Comparison of ENCODE assay signal across 12 mouse cellular contexts in the genomic region with DNA sequence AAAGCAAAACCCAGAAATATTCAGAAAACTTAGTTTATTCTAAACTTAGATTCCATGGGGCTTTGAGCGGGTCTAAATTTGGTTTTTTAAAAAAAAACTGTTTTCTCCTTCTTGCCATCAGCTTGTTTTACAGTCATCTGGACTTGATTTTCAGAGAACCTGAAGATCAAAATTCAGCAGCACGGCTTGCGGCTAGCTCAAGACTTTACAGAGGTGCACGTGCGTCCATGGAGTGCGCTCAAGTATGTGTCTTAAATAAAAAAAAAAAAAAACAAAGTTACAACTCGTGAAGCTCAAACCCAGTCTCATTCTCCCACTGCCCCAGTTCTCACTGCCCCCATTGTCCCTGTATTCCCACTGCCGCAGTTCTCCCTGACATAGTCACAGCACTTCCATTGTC.
"Had no signal": no experiment of that assay in that cellular context is flagged by ENCODE, and none has a peak within 500 bp of the region (broad histone marks: within the 10 kb centered on the region; RNA-seq: fewer than 3 reads in every experiment).

No protein-coding gene starts in this region.

- H3K27ac ChIP-seq: kidney, embryonic 15.5 days; liver, embryonic 15.5 days; midbrain, embryonic 13.5 days; neural tube, embryonic 15.5 days had no signal

- H3K9me3 ChIP-seq: kidney, embryonic 15.5 days; liver, embryonic 15.5 days; midbrain, embryonic 13.5 days; neural tube, embryonic 15.5 days had no signal

- H3K4me1 ChIP-seq: kidney, embryonic 15.5 days; liver, embryonic 15.5 days; midbrain, embryonic 13.5 days; neural tube, embryonic 15.5 days had no signal

- H3K9ac ChIP-seq: kidney, embryonic 15.5 days; liver, embryonic 15.5 days; midbrain, embryonic 13.5 days; neural tube, embryonic 15.5 days had no signal

- H3K27me3 ChIP-seq: kidney, embryonic 15.5 days; liver, embryonic 15.5 days; midbrain, embryonic 13.5 days; neural tube, embryonic 15.5 days had no signal

- H3K4me3 ChIP-seq: kidney, embryonic 15.5 days; liver, embryonic 15.5 days; midbrain, embryonic 13.5 days; neural tube, embryonic 15.5 days had no signal

- H3K36me3 ChIP-seq: kidney, embryonic 15.5 days; liver, embryonic 15.5 days; midbrain, embryonic 13.5 days; neural tube, embryonic 15.5 days had no signal

- DNase-seq: kidney, adult 2 months; kidney, postnatal 25 days; lung, adult 2 months; lung, postnatal 36 days; right cerebral cortex, postnatal 14 days; thymus, postnatal 36 days had no signal

- H3K4me2 ChIP-seq: kidney, embryonic 15.5 days; liver, embryonic 11.5 days; liver, embryonic 15.5 days; midbrain, embryonic 13.5 days; neural tube, embryonic 15.5 days had no signal

- ATAC-seq: lung, postnatal 0 days; midbrain, embryonic 13.5 days had no signal
